Mouse (Mus musculus) myocyte (in vitro differentiated cells): Measurements from ENCODE around the gene Vipr1. TPM values are rescaled to one million over a fixed set of nuclear protein-coding genes. Genes with fewer than 3 reads are reported as not detected.
A peak's percentile ranks its signal among the peaks of the same experiment; 100 is the strongest.

ENCODE experiments used
- H3K27me3 ChIP-seq: one replicate; pipeline ENCODE4 v1.6.1; 2011; ENCODE audit not compliant: control insufficient read depth, insufficient read depth, insufficient read length
- H3K36me3 ChIP-seq: one replicate; pipeline ENCODE4 v1.6.1; 2011; ENCODE audit not compliant: control insufficient read depth, insufficient read depth
- H3K4me2 ChIP-seq: one replicate; pipeline ENCODE4 v1.6.1; 2011; ENCODE audit warnings: low read depth, control low read depth
- H3K4me3 ChIP-seq: one replicate; pipeline ENCODE4 v1.5.1; 2011; ENCODE audit warnings: mild to moderate bottlenecking, control low read depth, moderate library complexity
- H3K79me2 ChIP-seq: one replicate; pipeline ENCODE4 v1.6.1; 2011; ENCODE audit not compliant: control insufficient read depth, insufficient read depth
- H3ac ChIP-seq: one replicate; pipeline ENCODE4 v1.6.1; 2011; ENCODE audit not compliant: control insufficient read depth, insufficient read length
- CEBPB ChIP-seq: IDR thresholded peaks from 2 replicates; pipeline ENCODE4 v1.6.1; 2011; ENCODE audit warnings: mild to moderate bottlenecking, moderate library complexity; ENCODE audit not compliant: poor library complexity, insufficient read depth, severe bottlenecking
- E2F4 ChIP-seq: IDR thresholded peaks from one replicate; pipeline ENCODE4 v1.6.1; 2011; ENCODE audit warnings: mild to moderate bottlenecking, control low read depth, moderate library complexity; ENCODE audit not compliant: insufficient read depth
- MAX ChIP-seq: IDR thresholded peaks from one replicate; pipeline ENCODE4 v1.6.1; 2011; ENCODE audit warnings: low read depth, mild to moderate bottlenecking, control low read depth
- MYOD1 ChIP-seq, 3 experiments: IDR thresholded peaks; one replicate each; pipeline ENCODE4 v1.6.1; 2011; ENCODE audit warnings: control low read depth in 2 of 3, low read depth in 2 of 3, mild to moderate bottlenecking in 2 of 3, moderate library complexity in 1 of 3; ENCODE audit not compliant: insufficient read length in 2 of 3, control insufficient read depth in 1 of 3
- MYOG ChIP-seq, 3 experiments: IDR thresholded peaks; one replicate each; pipeline ENCODE4 v1.6.1; 2011; ENCODE audit warnings: control low read depth in 2 of 3, low read depth in 2 of 3, mild to moderate bottlenecking in 2 of 3; ENCODE audit not compliant: insufficient read length in 2 of 3, control insufficient read depth in 1 of 3, insufficient read depth in 1 of 3
- POLR2A ChIP-seq: IDR thresholded peaks from one replicate; pipeline ENCODE4 v1.6.1; 2011; ENCODE audit warnings: low read depth, mild to moderate bottlenecking, control low read depth, moderate library complexity; ENCODE audit not compliant: insufficient read length
- POLR2AphosphoS2 ChIP-seq: IDR thresholded peaks from one replicate; pipeline ENCODE4 v1.6.1; 2011; ENCODE audit warnings: low read depth, control low read depth; ENCODE audit not compliant: insufficient read length
- REST ChIP-seq: IDR thresholded peaks from one replicate; pipeline ENCODE4 v1.6.1; 2011; ENCODE audit warnings: mild to moderate bottlenecking, control low read depth, moderate library complexity; ENCODE audit not compliant: insufficient read depth, insufficient read length
- SRF ChIP-seq: IDR thresholded peaks from one replicate; pipeline ENCODE4 v1.6.1; 2011; ENCODE audit warnings: low read depth; ENCODE audit not compliant: control insufficient read depth, insufficient read length
- TCF12 ChIP-seq: IDR thresholded peaks from one replicate; pipeline ENCODE4 v1.6.1; 2011; ENCODE audit warnings: mild to moderate bottlenecking, control low read depth; ENCODE audit not compliant: poor library complexity, insufficient read depth, severe bottlenecking
- TCF3 ChIP-seq: IDR thresholded peaks from one replicate; pipeline ENCODE4 v1.6.1; 2011; ENCODE audit warnings: low read depth, control low read depth; ENCODE audit not compliant: insufficient read length
- USF1 ChIP-seq: IDR thresholded peaks from one replicate; pipeline ENCODE4 v1.6.1; 2011; ENCODE audit warnings: low read depth, mild to moderate bottlenecking, control low read depth, moderate library complexity
- polyA plus RNA-seq: library from polyadenylated mRNA; unstranded; fragments of >200 nt; fragmentation: generic; extraction: Trizol; gene quantifications from one replicate; pipeline ENCODE4 v1.2.1, GENCODE M21; 2012; ENCODE audit warnings: missing spikeins

Gene Vipr1
- polyA plus RNA-seq, 1 experiment, result 0.29 TPM

- Histone ChIP-seq H3ac (no peak overlapping the region), H3K36me3 (no peaks in the 10 kb centered on the region), H3K79me2 (no peaks in the 10 kb centered on the region), H3K4me3 (no peak overlapping the region), H3K4me2 (no peak overlapping the region), H3K27me3 (peaks cover 31% of the 10 kb centered on the region)
- no peak for TF ChIP-seq CEBPB
- peak in 1 of 3 experiments; percentile 53 for TF ChIP-seq MYOD1 (IDR thresholded peaks at IDR 0.05; ENCODE audit: control insufficient read depth in 1 of 3, insufficient read length in 2 of 3, low read depth in 2 of 3)
These were observed 14.6 kb downstream of the Vipr1 start for GRCm38 (mm10) chr9:121657143-121657542.

GRCm38 (mm10) chr9:121658248-121658647 lies 15.7 kb downstream of the Vipr1 start:
- no peaks in the 10 kb centered on the region for H3K79me2 ChIP-seq
- no peak overlapping the region for H3K4me2 ChIP-seq
- TF ChIP-seq SRF (no peak), CEBPB (no peak), POLR2A (no peak), MYOG (IDR thresholded peaks at IDR 0.05; ENCODE audit: control insufficient read depth in 1 of 3, insufficient read depth in 1 of 3, insufficient read length in 2 of 3, low read depth in 2 of 3) (no peak), USF1 (no peak), MYOD1 (IDR thresholded peaks at IDR 0.05; ENCODE audit: control insufficient read depth in 1 of 3, insufficient read length in 2 of 3, low read depth in 2 of 3) (no peak), MAX (no peak), TCF3 (no peak), POLR2AphosphoS2 (no peak), E2F4 (no peak), REST (no peak), TCF12 (no peak)
- H3K36me3 ChIP-seq, result no peaks in the 10 kb centered on the region
- peaks cover 31% of the 10 kb centered on the region for H3K27me3 ChIP-seq
- H3ac ChIP-seq, result no peak overlapping the region
- H3K4me3 ChIP-seq, result no peak overlapping the region

GRCm38 (mm10) chr9:121659791-121660190 lies 17.3 kb downstream of the Vipr1 start:
- Histone ChIP-seq H3K36me3 (no peaks in the 10 kb centered on the region), H3K4me3 (no peak overlapping the region), H3ac (no peak overlapping the region), H3K4me2 (no peak overlapping the region), H3K27me3 (peaks cover 24% of the 10 kb centered on the region), H3K79me2 (no peaks in the 10 kb centered on the region)
- TF ChIP-seq POLR2AphosphoS2, result no peak
- TF ChIP-seq E2F4, result no peak
- no peak for TF ChIP-seq TCF12
- no peak for TF ChIP-seq MAX

- no peak overlapping the region for H3ac ChIP-seq
- no peak overlapping the region for H3K4me3 ChIP-seq
- TF ChIP-seq POLR2AphosphoS2 (no peak), MYOD1 (IDR thresholded peaks at IDR 0.05; ENCODE audit: control insufficient read depth in 1 of 3, insufficient read length in 2 of 3, low read depth in 2 of 3) (no peak), USF1 (no peak), E2F4 (no peak), TCF3 (no peak), POLR2A (no peak), CEBPB (no peak), MYOG (IDR thresholded peaks at IDR 0.05; ENCODE audit: control insufficient read depth in 1 of 3, insufficient read depth in 1 of 3, insufficient read length in 2 of 3, low read depth in 2 of 3) (no peak), MAX (no peak), SRF (no peak), TCF12 (no peak)
These were observed 21.0 kb downstream of the Vipr1 start for GRCm38 (mm10) chr9:121663467-121663866.

GRCm38 (mm10) chr9:121664104-121664503 lies 21.6 kb downstream of the Vipr1 start:
- TF ChIP-seq REST, result no peak
- TF ChIP-seq MAX, result no peak
- no peak for TF ChIP-seq MYOG (IDR thresholded peaks at IDR 0.05; ENCODE audit: control insufficient read depth in 1 of 3, insufficient read depth in 1 of 3, insufficient read length in 2 of 3, low read depth in 2 of 3)
- TF ChIP-seq SRF, result no peak
- no peak for TF ChIP-seq MYOD1 (IDR thresholded peaks at IDR 0.05; ENCODE audit: control insufficient read depth in 1 of 3, insufficient read length in 2 of 3, low read depth in 2 of 3)

More at GRCm38 (mm10) chr9:121663467-121663866, 21.0 kb downstream of the Vipr1 start:
- Histone ChIP-seq H3K36me3 (no peaks in the 10 kb centered on the region), H3K79me2 (no peaks in the 10 kb centered on the region), H3K4me2 (no peak overlapping the region), H3K27me3 (peaks cover 18% of the 10 kb centered on the region)

More at GRCm38 (mm10) chr9:121664104-121664503, 21.6 kb downstream of the Vipr1 start:
- Histone ChIP-seq H3K4me3 (no peak overlapping the region), H3K27me3 (peaks cover 16% of the 10 kb centered on the region), H3K4me2 (no peak overlapping the region), H3ac (no peak overlapping the region), H3K36me3 (no peaks in the 10 kb centered on the region), H3K79me2 (no peaks in the 10 kb centered on the region)
